Mouse (Mus musculus): ENCODE results near the gene Tssk4. TPM values are rescaled to one million over a fixed set of nuclear protein-coding genes. Genes with fewer than 3 reads are reported as not detected.

Tssk4 gene
- 0.62 and 0.81 TPM in 2 replicates for polyA plus RNA-seq (2015; fragmentation: Nextera tagmentation; extraction: Ambion mirVana)

DNA sequence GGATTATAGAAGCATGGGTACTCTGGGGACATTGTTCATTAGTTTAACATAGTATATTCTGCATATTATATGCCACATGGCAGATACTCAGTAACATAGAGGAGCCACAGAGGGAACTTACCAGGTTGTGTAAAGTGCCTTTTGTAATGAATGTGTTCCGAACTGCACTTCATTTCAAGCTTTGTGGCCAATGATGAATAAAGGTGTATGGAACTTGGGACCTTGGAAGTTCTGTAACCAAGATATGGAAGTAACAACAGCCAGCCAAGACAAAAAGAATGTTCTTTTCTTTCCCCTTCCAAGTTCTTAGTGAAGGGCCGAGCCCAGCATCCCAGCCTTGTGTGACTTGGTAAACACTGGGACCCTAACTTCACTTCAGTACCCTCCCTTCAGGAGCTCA is at the start of gene Tssk4:
TSS of gene Tssk4 (plus strand) at position 301 of the 400 bp plus-strand sequence.
- DNase-seq (ENCODE audit: low spot score): no peak

DNA sequence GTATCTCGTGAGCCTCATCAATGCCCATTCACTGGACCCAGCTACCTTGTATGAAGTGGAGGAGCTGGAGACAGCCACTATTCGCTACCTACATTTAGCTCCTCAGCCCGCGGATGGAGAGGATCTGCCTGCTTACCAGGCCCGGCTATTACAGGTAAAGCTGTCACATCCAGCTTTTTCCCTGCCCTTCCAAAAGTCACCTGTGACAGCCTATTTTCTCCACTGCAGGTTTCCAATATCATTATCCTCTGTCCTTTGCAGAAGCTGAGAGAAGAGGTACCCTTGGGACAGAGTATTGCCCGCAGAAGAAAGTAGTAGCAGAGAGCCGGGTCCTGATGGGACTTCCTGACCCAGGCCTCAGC is 46.7 kb upstream of the Tssk4 start, which contains the start of gene Irf9:
TSS of gene Irf9 (plus strand) at position 301 of the 362 bp plus-strand sequence.
- DNase-seq (ENCODE audit: low spot score): no peak

DNA sequence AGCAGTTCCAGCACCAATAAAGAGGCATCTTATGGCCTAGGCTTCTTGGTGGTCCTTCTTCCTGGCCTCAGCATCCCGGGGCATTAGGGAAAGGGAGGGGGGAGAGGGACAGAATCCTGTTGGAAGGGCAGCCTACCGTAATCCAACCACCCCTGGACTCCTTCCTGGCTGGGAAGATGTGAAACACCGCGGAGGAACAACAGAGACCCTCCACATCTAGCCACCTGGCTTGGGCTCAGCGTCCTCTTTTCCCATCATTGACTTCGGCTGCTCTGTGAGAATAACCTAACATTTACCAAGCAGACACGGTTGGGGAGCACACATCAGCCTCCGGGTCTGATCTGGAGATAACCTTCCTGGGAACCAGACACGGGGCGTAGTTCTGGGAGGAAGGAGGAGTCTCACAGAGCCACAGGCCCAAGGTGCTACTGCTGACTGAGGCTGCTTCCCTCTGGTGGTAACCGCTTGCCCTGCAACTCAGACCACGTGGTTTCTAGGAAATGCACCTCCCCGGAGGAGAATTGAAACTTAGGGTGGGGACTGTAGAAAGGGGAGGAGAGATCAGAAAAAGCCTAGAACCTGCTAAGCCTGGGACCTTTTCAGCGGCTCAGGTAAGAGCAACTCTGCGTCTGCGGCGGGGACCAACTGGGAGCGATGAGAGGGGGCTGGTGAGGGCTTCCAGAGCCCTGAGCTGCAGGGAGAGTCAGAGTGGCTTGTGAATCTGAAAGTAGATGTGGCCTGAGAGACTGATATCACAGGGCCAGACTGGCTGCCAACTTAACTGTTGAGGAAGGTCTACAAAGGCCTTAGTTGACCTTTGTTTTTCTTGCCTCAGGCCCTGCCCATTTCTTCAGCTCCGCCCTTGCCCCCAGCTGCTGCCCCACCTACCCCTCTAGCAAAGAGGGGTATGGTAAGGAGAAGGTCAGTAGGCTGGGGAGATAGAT is 46.1 kb upstream of the Tssk4 start:
- DNase-seq (ENCODE audit: low spot score): peak; percentile 95

DNA sequence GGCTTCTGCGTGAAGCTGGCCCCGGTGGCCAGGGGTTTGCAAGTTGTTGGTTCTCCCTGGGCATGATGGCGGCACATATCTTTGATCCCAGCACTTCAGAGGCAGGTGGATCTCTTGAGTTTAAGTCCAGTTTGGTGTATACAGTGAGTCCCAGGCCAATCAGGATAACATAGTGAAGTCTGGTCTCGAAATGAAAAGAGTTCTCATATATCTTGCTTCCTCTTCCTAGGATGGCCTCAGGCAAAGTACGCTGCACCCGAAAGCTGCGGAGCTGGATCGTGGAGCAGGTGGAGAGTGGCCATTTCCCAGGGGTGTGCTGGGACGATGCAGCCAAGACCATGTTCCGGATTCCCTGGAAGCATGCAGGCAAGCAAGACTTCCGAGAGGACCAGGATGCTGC is 45.2 kb upstream of the Tssk4 start:
- DNase-seq (ENCODE audit: low spot score): no peak

DNA sequence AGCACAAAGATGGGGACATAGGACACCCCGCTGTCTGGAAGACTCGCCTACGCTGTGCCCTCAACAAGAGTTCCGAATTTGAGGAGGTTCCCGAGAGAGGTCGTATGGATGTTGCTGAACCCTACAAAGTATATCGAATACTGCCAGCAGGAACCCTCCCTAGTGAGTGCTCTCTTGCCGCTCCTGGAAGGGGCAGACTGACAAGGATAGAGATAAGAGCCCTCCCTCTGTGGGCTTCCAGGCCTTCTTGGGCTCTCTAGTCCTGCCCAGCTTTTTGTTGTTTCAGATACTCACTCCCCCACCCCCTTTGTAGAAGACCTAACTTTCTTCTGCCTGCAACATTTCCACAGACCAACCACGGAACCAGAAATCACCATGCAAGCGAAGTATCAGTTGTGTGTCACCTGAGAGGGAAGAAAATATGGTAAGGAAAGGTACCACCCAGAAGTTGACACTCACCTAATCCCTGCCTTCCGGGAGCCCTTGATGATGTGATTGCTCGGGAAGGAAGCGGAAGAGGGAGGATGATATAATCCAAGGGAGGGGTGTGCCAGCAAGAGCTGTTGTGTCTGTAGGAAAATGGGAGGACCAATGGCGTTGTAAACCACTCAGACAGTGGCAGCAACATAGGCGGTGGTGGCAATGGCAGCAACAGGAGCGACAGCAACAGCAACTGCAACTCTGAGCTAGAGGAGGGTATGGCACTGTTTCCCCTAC is 44.1 kb upstream of the Tssk4 start:
- no peak for DNase-seq (ENCODE audit: low spot score)

DNA sequence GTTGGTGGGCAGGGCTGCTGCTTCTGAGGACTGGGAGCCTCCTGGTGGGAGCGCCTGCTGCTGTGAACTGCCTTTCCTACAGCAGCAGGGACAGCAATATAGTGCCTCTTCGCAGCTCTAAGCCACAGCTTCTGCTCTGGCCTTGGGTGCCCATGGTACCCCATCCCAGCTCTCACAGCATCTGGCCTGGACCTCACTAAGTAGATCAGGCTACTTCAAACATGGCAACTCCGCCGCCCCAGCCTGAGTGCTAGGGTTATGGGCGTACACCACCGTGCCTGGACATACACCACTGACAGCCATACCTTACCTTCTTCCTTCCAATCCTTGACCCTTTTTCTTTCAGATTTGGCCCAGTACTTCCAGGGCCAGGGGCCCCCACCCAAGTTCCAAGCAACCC is 41.6 kb upstream of the Tssk4 start:
- DNase-seq (ENCODE audit: low spot score): no peak

DNA sequence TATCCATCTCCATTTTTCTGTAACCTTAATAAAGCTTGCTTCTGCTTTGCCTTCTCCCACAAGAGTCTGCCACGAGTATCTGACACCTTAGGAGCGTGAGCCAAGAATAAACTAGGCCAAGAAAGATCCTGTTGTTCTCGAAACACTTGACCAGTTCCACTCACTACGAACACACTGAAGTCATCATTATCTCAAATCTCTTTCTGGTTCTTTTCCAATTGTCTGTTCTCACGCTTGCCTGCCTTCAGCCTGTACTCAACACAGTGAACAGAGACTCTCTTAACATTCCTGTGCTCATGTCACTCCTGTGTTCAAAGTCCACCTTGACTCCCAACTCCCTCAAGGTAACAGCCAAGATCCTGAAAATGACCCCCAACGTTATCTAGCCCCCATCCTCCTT is 36.6 kb upstream of the Tssk4 start:
- DNase-seq (ENCODE audit: low spot score): no peak

DNA sequence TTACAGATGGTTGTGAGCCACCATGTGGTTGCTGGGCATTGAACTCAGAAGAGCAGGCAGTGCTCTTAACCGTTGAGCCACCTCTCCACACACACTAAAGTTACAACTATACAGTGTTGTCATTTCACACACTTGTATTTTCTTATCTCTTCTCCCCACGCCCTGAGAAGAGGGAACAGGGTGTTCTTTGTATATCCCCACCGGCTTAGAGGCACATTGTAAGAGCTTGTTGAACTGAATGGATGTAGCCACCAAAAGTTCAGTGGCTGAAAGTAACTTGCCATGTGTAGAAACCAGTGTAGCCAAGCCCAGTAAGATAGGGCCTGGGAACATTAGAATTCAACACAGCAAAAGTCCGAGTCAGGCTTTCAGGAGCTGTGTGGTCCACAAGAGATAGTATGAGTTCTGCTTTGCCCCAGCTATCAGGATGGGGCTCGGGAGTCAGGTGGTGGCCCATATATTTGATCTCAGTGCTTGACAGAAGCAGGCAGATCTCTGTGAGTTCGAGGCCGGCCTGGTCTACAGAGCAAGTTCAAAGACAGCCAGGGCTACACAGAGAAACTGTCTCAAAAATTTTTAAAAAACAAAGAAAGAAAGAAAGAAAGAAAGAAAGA is 35.3 kb upstream of the Tssk4 start:
- no peak for DNase-seq (ENCODE audit: low spot score)

DNA sequence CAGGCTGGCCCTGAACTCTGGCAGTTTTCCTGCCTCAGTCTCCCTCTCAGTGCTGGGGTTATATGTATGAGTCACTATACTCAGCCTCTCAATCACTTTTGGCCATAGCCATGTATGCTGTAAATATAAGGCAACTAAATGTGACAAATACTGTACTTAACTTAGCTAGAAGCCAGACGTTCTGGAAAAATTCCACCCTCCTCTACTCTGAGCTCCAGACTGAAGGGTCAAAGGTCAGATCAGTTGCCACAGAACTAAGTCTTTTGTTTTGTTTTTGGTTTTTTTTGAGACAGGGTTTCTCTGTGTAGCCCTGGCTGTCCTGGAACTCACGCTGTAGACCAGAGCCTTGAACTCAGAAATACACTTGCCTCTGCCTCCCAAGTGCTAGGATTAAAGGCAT is 34.1 kb upstream of the Tssk4 start:
- DNase-seq (ENCODE audit: low spot score): no peak

DNA sequence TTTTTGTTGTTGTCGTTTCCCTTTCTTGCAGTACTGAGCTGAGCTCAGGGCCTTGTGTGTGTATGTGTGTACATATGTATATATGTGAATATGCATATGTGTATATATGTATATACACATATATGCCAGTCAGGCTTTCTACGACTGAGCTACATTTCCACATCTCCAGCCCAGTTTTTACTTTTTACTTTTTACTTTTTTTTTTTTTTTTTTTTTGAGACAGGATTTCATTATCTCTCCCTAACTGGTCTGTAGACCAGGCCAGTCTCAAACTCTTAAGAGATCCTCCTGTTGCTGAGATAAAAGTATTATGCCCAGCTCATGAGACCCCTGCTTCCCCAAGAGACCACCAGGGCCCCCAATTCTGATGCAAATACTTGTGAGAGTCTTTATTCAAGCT is 33.1 kb upstream of the Tssk4 start:
- DNase-seq (ENCODE audit: low spot score): no peak

DNA sequence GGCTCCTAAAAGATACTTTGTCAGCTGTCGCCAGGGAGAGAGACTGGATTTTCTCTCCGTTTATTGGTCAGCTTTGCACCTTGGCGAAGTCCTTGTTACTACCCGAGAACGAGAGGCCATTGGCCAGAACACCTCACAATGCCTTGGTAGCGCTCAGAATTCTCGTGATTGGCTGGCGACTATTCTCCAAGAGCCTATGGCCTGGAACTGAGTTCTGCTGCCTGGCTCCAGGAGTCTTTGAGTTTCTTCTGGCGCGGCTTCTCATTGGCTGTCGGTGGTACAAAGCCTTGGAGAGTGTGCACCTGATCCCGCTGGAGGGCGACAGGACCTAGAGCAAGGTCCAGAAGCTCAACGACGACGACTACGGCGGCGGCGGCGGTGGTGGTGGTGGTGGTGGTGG is 32.2 kb upstream of the Tssk4 start, which contains the start of gene Rec8:
TSS of gene Rec8 (plus strand) at position 216 of the 400 bp plus-strand sequence.
- DNase-seq (ENCODE audit: low spot score): peak; percentile 64

DNA sequence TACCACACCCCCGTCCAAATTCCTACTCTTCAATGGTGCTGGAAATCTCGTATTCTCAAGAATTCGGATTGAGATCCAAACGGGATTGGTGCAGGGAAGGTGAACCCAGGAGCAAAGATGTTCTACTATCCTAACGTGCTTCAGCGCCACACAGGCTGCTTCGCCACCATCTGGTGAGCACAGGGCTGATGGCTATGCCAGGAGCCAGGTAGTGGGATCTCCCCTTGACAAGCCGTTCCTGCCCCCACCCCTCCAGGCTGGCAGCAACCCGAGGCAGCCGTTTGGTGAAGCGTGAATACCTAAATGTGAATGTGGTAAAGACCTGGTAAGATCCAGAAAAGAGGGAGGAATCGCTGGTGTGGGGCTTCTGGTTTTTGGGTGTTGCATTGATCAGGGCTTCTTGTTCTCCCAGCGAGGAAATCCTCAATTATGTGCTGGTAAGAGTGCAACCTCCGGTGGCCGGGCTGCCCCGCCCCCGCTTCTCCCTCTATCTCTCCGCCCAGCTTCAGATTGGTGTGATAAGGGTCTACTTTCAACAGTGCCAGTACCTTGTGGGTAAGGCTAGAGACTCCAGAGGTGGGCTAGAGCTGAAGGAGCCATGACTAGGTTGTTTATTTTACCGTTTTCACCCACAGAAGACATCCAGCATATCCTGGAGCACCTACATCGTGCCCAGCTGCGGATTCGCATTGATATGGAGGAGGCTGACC is 31.3 kb upstream of the Tssk4 start:
- no peak for DNase-seq (ENCODE audit: low spot score)

DNA sequence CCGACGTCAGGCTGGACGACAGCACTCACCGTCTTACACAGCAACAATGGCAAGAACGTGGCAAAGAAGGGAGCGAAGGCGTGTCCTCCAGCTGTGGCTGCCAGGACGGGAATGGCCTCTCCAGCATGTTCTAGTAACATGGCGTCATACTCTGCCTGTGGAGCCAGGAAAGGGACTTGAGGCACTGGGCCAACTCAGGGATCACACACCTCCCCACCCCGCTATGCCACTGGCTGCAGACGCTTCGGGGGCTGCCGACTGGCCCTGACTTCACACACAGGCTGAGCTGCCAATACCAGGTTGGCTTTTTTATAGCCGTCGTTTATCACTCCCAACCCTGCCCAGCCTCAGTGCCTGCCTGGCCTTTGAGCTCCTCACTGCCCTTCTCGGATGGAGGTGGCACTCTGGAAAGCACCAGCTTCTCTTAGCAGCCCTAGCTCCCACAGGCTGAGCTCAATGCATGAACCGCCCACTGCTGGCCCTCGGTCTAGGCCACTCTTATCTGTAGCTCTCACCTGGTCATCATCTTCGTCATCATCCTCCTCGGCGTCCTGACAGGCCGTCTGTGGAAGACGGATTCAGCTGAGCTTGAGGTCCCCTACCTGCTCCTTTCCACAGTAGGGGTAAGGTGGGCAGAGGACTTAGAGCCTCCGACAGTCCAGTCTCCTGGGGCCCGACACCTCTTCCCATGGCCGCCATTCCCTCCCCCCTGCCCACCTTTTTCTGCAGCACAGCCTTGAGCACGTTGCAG is 21.7 kb upstream of the Tssk4 start:
- no peak for DNase-seq (ENCODE audit: low spot score)

DNA sequence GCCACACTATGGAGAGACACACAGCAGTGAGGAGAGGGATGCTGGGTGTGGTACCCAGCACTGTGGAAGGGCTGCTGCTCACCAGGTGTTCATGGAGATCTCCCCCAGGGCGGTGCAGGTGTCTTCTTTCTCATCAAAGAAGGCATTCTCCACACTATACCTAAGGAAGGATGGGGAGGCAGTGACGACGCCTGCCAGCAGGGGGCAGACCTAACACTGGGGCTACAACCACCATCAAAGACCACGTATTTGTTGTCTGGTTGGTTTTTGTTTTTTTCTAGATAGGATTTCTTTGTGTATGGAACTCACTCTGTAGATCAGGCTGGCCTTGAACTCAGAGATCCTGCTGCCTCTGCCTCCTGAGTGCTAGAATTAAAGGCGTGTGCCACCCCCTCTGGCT is 20.7 kb upstream of the Tssk4 start:
- DNase-seq (ENCODE audit: low spot score): peak; percentile 80

DNA sequence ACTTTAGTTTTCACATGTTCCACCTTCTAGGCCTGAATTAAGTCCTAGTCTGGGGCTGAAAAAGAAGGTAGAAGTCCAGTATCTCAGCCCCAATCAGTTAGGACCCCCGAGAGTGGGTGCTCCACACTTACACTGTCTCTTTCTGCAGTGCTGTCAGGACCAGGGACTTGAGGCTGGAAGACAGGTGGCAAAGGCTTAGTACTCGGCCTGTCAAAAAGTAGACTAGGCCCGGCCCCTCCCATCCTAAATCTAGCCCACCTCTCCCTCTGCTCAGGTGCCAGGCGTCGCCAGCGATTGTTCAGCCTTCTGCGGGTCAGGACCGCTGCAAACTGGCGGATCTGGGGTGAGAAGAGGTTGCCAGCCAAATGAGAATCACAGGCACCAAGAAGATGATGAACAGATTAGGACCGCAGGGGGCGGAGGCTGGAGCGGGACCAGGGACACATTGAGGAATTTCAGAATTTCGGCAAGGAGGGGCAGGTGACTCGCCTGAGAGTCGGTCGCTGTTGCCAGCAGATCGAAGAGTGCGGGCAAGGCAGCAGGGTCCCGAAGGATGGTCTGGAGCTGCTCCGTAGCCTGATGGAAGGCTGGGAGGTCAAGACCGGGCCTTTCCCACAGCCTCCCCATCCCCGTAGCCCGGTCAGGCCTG is 15.0 kb upstream of the Tssk4 start:
- DNase-seq (ENCODE audit: low spot score): no peak

DNA sequence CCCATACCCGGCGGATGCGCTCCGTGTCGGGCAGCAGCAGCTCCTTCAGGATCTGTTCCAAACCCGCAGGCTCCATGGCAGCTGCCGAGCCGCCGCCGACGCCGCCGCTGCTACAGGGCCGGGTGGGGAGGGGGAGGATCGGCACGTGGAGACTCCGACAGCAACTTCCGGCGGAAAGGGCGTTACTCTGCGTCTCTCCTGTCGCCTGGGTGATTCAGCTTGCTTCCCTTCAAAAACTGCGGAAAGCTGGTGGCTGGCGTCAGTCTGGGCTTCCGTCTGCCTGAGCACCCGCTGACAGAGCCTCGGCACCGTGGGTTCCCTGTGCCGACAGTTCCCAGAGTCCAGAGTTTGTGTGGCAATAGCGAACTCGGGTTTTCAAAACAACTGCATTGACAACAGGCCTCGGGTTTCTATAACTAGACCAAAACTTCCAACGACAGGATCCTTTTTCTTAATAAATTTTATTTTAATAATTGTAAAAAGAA is 14.4 kb upstream of the Tssk4 start, which contains the start of gene Ipo4:
TSS of gene Ipo4 (minus strand) at position 435 of the 485 bp plus-strand sequence.
- DNase-seq (ENCODE audit: low spot score): peak; percentile 93

DNA sequence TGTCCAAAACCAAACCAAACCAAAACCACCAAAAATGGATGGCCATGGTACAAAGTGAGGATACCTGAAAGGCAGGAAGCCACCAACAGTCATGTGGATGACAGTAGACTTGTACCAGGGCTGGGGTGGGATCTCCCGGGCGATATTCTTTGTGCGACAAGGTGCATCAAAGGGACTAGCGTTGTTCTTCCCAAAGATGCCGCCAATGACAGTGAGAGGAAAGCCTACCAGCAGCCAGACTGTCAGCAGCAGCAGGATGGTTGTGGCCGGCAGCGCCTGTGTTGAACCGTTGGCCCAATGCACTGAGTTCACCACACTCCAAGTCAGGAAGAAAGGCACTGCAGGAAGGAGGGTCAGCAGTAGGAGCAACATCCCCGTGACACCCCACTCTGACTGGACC is 12.2 kb upstream of the Tssk4 start, which contains the start of gene Gm49378:
TSS of gene Gm49378 (minus strand) at position 101 of the 400 bp plus-strand sequence.
- no peak for DNase-seq (ENCODE audit: low spot score)

DNA sequence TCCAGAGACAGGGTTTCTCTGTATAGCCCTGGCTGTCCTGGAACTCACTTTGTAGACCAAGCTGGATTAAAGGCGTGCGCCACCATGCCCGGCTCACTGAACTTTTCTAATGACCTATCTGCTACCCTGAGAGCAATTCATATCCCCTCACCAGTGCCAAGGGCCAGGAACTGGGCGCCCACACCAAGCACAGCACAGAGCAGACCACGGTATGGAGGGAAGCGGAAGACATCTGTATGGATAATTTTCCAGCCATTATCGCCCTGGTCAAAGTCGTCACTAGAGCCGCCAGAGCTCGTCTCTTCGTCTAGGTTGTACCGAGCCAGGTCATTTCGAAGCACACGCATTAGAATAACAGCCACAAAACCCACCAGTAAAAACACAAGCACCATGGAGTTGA is 9.2 kb upstream of the Tssk4 start:
- no peak for DNase-seq (ENCODE audit: low spot score)

DNA sequence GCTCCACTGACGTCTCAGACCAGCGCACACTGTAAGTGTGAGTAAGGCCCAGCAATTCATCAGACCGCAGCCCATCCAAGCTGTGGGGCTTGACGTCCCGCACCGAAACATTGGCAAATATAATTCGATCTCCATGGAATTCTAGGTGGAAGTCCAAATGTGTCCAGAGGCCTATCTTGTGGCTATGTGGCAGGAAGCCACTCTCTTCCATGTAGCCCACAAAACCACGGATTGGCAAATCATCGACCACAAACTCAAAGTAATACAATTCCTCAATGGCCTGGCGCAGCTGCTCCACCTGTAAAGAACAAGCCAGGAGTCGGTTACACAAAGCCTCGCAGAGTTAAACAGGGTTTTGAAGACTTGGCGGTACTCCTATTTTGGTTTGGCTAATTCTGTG is 8.7 kb upstream of the Tssk4 start:
- no peak for DNase-seq (ENCODE audit: low spot score)

DNA sequence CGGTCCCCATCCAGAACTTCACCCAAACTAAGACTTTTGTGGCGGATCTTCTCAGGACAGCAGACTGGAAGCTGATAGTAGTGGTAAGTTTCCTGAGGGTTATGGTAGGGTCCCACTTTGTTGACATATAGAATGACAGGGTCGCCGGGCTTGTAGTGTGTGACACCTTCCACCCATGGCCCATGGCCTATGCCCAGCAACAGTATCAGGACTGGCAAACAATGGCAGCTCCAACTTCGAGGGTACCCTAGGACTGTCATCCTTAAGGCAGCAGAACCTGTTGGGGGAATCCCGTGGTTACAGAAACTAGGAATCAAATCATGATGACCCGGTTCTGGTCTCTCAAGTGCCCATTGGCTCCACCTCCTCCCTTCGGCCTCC is 7.3 kb upstream of the Tssk4 start:
- no peak for DNase-seq (ENCODE audit: low spot score)

Measured in thymus, postnatal 0 days (tissue).